Mouse (Mus musculus) skeletal muscle tissue, adult 2 months (tissue): Measurements from ENCODE around the gene Zdhhc14.

Source experiments
- DNase-seq: peaks from one replicate; pipeline ENCODE4 v3.0.0-alpha.2; 2012; ENCODE audit warnings: low read depth, low spot score

Gene Zdhhc14

DNA sequence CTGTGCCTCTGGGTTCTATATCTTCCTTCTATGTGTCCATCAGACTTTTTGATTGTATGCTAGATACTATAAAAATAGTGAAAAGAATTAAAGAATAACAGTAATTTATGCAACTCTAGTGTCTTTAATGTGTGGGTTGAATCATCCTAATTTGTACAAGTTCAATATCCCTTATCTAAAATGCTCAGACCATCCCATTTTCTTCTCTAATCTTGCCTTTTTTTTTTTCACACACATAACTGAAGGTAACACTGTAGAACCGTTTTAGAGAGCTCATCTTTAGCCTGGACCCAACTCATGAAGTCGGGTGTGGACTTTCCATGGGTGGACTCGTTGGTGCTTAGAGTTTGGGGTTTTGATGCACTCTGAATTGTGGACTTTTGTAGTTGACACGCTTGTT, 12.6 kb downstream of the Zdhhc14 start:
- DNase-seq = no peak

DNA sequence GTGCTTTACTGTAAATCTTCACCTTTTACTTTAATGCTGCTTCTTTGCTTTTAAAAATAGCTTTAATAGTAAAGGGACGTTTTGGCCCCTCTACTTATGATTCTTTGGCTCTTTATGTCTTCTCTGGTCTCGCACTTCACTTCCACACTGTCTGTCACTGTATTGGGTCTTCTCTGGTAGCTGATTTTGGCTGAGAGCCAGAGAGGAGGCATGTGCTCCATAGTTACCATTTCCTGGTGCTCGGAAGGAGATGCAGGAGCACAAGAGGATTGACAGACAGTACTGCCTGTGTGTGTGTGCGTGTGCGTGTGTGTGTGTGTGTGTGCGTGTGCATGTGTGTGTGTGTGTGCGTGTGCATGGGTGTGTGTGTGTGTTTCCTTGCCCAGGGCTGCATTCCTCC, 14.2 kb downstream of the Zdhhc14 start:
- DNase-seq = no peak

DNA sequence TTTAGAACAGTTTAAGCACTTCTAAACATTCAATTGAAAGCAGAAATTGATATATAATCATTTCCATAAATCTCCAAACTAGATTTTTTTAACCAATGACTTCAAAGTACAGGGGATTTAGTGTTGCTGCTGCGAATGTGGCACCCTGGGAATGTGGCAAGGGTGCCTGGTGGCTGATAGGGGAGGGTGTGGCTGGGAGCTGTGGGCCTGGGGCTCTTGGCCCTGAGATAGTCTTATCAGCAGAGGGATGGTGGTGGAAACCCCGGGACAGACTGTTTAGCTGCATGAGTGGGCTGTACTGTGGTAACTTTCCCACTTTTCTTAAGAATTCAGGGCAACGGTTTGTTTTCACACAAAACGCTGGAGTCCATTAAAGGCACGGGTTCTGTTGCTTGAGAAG, 14.6 kb downstream of the Zdhhc14 start:
- DNase-seq = no peak

DNA sequence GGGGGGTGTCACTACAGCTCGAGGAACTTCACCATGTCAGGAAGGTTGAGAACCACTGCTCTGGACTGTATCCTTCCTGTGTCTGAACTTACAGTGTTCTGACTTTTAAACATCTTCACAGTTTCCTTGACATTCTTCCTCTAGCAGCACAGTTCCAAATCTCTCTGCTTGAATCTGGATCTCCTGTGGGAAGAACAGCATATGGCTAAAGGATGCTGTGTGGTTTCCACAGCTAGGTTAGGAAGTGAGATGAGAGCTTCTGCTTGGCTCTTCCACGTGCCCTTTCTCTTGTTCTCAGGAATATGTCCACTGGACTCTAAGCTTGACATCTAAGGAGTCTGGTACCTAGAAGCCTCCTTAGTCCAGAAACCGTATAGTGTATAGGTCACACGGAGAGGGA, 15.7 kb downstream of the Zdhhc14 start:
- DNase-seq = no peak

DNA sequence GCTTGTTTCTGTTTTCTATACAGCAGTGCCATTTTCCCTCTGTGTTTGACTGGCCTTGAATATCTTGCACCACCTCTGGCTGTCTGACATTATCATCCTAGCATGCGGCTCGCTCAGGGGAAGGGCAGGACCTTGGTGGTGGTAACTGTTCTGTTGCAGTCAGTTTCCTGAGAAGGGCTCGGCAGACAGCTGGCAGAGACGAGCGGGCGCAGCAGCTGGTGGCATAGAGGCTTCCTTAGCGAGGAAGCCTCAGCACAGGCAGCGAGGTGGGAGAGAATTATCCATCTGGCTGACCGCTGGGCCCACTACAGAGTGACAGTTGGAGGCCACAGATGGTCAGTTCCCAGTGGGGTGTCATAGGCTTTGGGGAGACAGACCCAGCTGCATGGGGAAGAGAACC, 18.2 kb downstream of the Zdhhc14 start:
- no peak for DNase-seq

DNA sequence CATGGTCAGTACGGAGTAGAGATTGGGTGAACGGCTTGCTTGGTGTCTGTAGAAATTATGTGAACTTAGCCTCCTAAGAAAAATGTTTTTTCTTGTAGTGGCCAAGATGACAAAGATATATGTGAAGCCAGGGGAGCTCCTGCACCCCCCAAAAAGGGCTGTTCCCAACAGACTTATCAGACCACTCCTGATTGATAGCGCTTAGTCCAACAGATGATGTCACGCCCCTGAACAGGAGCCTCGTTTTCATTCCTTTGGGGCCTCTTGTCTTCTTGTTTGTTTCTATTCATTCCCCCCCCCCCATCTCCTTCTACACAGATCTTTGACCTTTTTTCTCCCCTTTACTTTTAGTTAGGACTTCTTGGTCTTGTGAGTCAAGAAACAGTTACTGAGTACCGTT, 19.4 kb downstream of the Zdhhc14 start:
- DNase-seq = no peak

DNA sequence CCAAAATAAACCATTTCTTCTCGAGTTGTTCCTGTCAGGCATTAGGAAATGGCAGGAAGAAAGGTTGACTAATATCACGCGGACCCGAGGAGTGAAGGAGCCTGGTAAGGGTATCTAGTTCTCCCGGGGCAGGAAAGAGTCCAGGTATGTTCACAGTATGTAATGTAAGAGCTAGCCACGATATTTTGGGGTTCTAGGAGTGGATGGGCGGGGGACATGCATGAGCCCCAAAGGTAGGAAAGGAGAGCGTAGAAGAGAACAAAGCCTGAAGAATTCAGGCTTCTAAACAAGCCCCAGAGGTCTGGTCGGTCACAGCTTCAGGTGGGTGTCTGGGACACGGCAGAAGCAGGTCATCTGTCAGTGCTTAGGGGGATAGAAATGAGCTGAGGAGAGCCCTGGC, 27.1 kb downstream of the Zdhhc14 start:
- DNase-seq = no peak

DNA sequence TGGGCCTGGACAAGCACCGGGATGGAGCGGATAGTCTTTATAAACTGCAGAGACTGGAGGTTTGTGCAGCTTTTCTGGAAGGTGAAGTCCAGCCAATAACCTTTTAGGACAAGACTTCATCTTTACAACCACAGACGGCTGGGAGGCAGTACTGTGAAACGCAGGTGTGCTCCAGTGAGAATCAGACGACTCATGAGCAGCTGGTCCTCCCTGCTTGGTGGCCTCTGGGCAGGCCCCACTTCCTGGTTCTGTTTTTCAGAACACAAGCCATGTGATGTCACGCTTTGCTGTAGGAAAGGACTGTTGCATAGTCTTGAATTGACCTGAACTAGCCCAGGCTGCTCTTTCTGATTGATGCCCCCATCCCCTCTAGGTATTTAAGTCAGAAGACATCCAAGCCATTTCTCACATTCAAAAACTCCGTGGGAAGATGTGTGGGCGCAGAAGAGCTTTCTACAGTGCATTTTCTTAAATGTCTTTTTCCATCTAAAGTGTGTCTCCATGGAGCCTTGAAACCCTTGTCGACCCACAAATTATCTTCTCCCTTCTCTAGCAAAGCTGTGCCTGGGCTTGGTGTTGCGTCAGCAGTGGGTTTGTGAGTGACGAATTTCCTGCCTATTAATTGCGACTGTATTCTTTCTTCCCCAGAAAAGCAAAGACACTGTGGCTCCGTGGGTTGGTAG, 27.7 kb downstream of the Zdhhc14 start:
- DNase-seq = no peak

DNA sequence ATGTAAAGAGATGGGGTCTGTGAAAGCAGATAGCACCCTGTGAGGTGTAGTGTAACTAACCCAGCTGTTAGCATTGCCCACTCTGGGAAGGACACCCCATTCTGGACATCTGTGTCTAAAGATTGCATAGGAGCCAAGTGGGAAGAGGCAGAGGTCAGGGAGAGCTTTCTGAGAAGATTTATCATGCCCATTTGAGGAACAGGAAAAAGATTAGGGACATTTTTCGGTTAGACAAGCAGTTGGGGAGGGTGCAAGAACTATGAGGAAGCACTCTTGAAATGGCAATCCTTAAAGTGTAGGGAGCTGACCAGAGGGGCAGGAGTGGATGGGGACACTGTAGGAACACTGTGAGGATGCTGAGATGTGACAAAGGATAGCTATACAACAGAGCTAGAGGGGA, 29.2 kb downstream of the Zdhhc14 start:
- no peak for DNase-seq

DNA sequence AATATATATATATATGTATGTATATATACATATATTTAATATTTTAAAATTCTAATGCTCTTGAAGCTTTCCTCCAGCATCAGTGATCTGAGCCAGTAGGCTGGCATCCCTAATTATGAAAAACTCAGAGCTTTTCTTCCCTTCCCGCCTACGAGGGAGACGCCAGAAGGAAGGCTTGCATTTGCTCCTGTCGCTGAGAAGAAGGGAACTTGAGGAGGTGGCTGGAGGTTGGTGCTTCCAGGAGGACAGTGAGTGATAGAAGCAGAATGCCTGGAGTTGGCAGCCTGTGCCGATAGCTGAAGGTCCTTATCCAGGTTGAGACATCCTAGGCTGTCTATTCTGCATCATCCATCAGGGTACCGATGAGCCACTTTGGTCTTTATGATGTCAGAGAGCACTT, 37.2 kb downstream of the Zdhhc14 start:
- DNase-seq = no peak

DNA sequence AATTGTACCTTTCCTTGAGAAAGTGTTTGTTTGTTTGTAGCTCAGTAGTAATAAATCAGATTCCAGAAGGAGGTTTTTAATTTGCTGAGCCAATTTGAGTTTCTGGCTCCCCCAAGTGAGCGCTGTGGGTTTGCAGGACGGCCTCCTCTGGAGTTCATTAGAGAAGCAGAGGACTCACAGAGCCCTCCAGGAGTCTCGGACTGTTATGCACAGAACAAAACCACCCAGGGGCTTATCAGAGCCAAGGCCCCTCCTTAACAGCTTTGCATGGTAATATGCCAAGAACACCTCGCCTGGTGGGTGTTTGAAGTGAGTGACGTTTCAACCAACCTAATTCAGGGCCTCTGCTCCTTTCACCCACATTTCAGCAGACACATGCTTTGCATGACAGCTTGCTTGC, 40.5 kb downstream of the Zdhhc14 start:
- no peak for DNase-seq

DNA sequence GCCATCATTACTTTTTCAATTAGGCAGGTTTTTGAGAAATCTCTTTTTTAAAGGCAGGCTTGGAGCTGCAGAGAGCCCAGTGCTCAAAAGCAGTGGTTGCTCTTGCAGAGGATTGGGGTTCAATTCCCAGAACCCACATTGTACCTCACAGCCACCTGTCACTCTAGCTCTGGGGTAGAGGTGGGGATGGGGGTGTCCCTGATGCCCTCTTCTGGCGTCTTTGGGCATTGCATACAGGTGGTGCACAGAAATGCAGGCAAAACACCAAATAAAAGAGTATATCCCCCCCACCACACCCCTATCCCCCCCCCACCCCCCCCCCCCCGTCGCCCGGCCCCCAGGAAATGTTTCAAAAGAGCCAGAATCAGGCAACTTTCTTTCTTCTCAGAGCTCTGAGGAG, 43.0 kb downstream of the Zdhhc14 start:
- DNase-seq = no peak

DNA sequence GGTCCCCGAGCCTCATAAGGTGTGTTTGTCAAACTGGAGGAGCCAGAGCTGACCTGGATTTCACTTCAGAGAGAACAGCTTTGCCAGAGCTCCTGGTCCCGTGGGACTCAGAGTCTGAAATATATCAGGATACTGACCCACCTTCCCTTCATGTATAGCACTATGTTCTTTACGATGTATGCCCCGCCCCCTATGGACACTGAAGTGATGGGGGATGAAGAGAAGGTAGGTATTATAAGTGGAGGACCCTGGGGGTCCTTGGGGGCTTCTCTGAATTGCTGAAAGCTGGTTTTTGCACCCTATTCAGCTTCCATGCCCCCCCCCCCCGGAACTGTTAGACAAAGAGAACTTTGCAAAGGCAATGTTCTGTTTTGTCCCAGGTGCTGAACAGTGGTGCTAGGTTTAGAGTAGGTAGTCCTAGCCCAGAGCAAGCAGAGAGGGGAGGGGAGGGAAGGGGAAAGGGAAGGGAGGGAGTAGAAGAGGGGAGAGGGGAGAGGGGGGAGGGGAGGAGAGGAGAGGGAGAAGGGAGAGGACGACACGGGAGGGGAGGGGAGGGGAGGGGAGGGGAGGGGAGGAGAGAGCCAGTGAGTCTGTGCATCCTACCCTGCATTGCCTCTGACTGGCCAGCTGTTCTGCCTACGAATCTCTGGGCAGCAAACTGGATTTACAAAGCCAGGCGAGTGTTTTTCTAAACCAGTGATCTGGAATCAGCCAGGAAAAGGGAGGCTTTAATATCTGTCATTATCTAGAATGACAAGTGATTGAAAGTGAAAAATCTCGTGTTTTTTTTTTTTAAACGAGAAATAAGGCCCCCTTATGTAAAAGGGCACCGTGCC, 44.1 kb downstream of the Zdhhc14 start:
- no peak for DNase-seq

DNA sequence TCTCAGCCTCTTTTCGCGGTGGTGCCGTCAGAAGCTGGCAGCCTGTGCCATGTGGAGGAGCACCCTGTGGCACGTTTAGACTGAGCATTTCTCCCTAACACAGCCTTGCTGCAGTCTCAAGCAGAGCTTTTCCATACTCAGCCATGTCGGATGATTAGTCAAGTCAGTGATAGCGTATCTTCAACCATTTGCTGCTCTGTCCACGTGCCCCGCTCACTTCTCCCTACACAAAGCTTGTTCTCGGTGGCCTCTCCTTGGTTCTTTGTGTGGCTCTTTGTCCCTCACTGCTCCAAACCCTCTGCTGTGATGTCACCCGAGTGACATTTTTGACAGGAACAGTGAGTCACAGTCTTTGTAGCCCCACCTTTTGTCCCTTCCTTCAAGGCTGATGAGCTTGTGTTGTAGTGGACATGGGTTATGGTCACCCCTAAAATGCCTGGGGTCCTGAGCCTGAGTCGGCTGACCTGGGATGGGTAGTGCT, 44.8 kb downstream of the Zdhhc14 start:
- DNase-seq = no peak

DNA sequence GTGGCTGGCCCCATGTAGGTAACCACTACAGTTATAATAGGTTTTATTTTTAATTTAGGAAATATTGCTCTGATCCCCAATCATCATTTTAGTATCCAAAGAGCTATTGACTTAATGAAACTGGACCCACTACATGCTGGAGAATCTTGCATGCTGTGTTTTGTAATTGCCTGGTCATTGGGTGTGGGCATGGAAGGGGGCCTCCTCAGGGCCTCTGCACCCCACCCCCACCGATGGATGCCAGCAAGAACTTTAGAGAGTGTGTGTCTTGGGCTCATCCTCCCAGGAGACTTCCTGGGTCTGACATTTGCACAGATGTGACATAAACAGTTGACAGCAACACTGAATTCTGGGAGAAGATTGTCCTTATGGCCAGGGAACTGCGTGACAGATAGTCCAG, 49.8 kb downstream of the Zdhhc14 start:
- DNase-seq = no peak

DNA sequence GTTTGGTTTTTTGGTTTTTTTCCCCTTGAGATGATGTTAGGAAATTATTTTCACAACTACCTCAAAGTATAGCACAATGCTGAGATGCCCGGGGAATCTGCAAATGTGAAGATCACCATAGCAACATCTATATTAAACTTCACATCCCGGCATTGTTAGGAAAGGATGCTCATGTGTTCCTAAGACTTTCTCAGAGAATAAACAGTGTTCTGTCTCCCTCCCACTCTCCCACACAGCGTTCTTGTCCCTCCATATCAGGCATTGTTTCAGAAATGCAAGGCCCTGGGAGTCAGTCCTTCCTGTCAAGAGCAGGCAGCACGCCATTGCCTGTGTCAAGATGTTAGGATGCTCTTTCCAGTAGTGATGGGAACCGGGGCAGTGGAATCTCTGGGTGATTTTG, 51.7 kb downstream of the Zdhhc14 start:
- DNase-seq = no peak

DNA sequence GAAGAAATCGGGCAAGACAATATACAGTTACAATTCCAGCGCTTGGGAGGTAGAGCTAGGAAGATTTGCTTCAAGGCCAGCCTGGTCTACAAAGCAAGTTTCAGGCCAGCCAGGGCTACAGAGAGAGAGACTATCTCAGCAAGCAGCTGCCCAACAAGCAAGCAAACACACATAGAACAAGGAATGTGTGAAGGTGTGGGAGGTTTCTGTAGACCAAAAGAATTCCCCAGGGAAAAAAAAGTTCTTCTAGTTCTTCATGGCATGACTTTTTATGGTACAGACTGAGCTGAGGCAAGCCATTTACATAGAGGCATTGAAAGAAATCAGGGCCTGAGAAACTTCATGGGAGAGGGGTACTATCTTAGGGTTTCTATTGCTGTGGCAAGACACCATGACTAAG, 52.7 kb downstream of the Zdhhc14 start:
- no peak for DNase-seq

DNA sequence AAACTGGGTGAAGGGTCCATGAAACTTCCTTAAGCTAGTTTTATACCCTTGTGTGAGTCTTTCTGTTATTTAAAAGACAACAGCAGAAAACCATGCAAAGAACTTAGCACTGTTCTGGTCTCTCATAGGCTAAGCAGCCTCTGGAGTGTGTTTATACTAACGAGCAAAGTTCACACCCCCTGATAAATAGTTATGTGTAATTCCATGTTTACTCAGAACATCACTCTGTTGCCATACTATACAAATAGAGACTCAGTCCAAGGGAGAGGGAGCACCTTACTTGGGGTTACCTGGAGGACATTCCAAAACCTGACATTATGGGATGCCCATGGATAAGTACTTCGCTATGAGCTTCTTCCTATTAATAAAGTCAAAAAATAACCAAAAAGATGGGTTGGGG, 56.2 kb downstream of the Zdhhc14 start:
- no peak for DNase-seq

DNA sequence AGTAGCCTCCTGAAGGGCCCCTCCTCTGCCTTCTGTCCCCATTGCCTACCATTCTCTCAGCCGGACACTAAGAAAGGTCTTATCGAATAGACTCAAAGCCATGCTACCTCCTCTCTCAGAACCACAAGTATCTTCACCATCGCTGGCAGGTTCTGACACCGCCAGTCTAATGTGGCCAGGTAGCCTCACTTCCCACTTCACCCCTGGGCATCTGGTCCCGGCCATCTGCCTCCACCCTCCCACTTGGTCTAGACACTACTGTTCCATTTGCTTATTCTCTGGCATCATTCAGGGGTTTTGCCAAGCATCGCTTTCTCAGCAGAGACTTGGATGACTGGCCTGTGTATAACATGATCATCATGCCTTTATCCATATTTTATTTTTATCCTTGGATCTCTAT, 57.1 kb downstream of the Zdhhc14 start:
- no peak for DNase-seq

DNA sequence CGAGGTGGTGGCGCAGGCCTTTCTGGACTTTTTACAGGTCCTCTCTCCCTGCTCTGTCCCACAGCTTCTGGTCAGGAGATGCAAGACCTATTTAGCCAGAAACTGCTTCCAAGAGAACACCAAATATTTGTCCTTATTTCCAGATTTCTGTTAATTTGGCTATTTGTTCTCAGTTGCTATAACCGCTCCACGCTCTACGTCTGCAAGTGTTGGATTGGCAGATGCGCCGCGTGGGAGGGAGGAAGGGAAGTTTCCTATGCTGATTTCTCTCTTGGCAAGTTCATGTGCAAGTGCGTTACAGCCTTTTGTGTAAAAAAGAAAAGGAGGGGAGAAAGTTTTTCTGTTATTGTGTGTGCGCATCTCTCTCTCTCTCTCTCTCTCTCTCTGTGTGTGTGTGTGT, 58.1 kb downstream of the Zdhhc14 start:
- DNase-seq = no peak

DNA sequence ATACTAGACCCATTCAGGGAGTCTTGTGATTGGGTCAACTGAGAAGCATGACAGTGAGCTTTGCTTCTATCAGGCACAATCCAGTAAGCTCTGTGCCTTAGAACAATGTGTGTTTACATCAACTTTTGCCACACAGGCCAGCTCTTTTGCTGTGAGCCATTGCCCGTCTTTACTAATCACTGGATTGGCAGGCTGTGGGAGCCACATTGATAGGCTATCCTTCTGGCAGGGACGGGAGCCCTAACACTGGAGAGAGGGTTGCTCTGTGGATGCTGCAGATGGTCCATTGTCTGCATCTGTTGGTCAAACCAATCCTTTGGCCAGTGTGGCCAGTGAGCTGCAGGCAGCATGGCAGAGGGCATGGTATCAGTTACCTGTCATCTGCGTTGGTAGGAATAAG, 58.8 kb downstream of the Zdhhc14 start:
- DNase-seq = no peak

DNA sequence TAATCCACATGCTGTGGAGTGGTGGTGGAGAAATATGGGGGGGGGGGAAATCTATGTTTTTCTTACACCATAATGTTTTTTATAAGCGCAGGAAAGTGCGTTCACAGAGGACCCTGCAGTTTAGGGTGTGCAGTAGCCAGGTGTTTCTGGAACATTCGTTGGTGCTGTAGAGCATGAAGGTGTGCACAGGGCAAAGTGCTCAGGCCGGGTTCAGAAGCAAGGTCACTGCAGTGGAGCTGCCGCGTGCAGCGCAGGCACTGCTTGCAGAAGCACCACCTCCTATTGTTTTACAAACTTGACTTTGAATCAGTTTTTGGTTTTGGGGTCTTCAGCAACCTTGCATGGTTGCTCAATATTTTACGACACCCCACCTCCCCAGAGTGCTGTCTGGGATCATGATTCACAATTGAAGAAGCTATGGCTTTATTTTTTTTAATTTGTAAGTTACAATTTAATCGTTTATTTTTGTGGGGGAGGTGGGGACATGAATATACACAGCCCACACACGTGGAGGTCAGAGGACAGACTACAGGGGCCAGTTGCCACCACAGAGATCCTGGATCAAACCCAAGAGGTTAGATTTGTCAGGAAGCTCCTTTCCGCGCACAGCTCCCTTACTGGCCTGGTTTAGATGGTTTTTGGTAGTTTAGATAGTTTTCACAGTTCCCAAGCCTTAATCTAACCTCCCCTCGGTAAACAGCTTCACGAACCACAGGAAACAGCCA, 59.8 kb downstream of the Zdhhc14 start:
- DNase-seq = no peak

DNA sequence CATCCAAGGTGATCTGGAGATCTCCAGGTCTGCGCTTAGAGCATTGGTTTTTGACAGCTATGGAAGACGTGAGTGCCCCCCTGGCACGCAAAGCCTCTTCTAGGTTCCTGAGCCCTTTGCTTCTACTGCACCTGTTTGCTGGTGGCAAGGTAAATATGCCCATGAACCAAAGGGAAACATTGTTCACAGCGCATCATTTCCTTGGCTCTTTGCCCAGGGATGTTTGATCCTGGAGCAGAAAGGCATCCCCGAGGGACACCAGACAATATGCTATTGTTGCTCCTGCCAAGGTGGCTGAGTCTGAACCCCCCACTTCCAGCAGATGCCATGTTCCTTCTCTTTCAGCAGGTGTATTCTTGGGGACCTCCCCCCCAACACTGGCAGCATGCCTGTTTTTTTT, 61.2 kb downstream of the Zdhhc14 start:
- DNase-seq = no peak
